Mouse (Mus musculus): ENCODE measurements around the gene Chmp1a.

DNA sequence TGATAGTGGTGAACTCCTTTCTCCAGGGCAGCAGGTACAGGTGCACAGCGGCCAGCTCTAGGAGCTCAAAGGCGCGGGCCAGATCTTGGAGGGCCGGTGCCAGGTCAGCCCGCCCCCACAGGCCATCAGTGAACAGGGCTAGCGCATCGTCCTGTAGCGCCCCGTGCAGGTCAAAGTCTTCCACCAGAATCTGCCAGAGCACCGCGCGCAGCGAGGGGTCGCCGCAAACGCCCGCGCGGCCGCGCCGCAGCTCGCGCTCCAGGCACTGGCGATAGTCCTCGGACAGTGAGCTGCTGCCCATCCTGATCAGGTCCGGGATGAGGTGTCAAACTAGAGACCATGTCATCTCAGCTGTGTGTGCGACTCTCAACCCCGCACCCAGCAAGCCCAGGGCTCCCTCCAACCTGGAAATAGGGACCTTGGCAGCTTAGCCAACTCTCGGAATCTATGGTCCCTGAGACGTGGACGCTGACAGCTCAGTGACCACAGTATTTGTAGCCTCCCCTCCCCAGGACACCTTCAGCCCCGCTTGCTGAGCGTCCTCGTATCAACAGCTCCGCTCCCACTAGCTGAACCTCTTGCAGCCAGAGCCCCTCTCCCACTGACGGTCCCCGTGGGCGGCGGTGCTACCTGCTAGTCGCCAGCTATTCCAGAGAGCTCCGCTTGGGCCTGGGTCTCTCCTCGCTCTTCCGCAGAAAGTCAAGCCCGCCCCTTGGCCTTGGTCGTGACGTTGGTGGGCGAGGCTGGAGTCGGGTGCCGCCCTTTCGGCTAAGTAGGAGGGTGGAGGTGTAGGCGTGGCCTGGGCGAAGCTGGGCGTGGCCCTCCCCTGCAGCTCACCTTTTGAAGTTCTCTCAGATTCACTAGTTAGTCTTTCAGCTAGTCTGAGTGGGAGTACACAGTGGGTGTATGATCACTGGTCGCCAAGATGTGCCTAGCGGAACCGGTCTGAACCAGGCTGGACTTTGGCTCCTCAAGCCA lies 23.2 kb upstream of the Chmp1a start, which contains the start of gene Spata2l:
- TF ChIP-seq CTCF (IDR thresholded peaks at IDR 0.05; ENCODE audit: low read depth) (peak; percentile 59), EP300 (optimal IDR thresholded peaks at IDR 0.05) (no peak)

All from stomach, postnatal 0 days (tissue).